Mouse (Mus musculus) 3134 (cell line): ENCODE measurements around the gene Olfr844.

Experiments used
- DNase-seq: peaks from one replicate; pipeline ENCODE4 v3.0.0-alpha.2; 2011; ENCODE audit warnings: low spot score; ENCODE audit not compliant: insufficient read length; ENCODE audit errors: extremely low read depth

Gene Olfr844

DNA sequence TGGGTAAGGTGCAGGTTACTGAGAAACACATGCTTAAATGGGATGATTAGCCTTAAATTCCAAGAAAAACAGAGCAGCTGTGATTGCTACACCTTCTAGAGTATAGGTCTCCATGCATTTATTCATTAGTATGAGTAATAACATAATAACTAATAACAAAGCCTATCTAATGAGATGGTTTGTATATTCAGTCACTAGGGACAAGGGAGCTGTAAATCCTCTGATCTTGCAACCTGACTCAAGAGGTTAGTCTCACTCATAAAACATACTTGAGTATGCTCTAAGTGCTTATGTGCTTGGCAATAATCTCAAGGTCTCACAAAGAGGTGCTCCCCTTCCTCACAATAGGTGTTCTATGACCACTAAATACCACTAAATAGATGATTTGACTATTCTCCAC, at the start of gene Olfr844:
TSS of gene Olfr844 (plus strand) at position 301 of the 400 bp plus-strand sequence.
- no peak for DNase-seq

GRCm38 (mm10) chr9:19336157-19336556, 20.0 kb downstream of the Olfr844 start, which contains the start of gene Olfr845:
Olfr845 (plus strand) TSS chr9:19336457.
- DNase-seq: no peak

GRCm38 (mm10) chr9:19363905-19364304, 47.8 kb downstream of the Olfr844 start, which contains the start of gene Olfr846:
Olfr846 (minus strand) TSS chr9:19364005.
- no peak for DNase-seq
